ENCODE assay signal across 9 mouse cellular contexts in genomic region chr5:112493492-112493891, GRCm38 (mm10). TPM values are rescaled to one million over a fixed set of nuclear protein-coding genes. Genes with fewer than 3 reads are reported as not detected.
DNase-seq lines count a peak whose midpoint lies in the region; ATAC-seq and TF ChIP-seq lines count a peak whose summit lies in the region.
"Had no signal": no experiment of that assay in that cellular context is flagged by ENCODE, and none has a peak within 500 bp of the region (broad histone marks: within the 10 kb centered on the region; RNA-seq: fewer than 3 reads in every experiment).

No protein-coding gene starts in this region.

- WGBS in lung, embryonic 16.5 days, result 28% methylated on average over 11 of the region's 11 CpGs
- WGBS in lung, adult 2 months, result 34% methylated on average over 11 of the region's 11 CpGs
- WGBS in embryonic facial prominence, embryonic 14.5 days, result 37% methylated on average over 11 of the region's 11 CpGs
- 31% methylated on average over 11 of the region's 11 CpGs for WGBS in hindbrain, embryonic 15.5 days
- WGBS in limb, embryonic 11.5 days, result 39% methylated on average over 11 of the region's 11 CpGs

- H3K27ac ChIP-seq in lung, embryonic 16.5 days (ENCODE audit: low read length), result no peak overlapping the region
- no peak overlapping the region for H3K27ac ChIP-seq in embryonic facial prominence, embryonic 14.5 days (replicated peaks; ENCODE audit: low read depth, low read length)
- peak overlapping the region; percentile 65 for H3K27ac ChIP-seq in hindbrain, embryonic 15.5 days (replicated peaks)
- no peak overlapping the region for H3K27ac ChIP-seq in limb, embryonic 11.5 days (replicated peaks; ENCODE audit: low read depth, low read length)
- H3K27ac ChIP-seq: limb, embryonic 15.5 days had no signal

- H3K4me3 ChIP-seq in lung, embryonic 16.5 days (ENCODE audit: low read length), result no peak overlapping the region
- H3K4me3 ChIP-seq in lung, adult 2 months (replicated peaks; ENCODE audit: extremely low read depth, low read depth, low read length), result no peak overlapping the region
- H3K4me3 ChIP-seq in embryonic facial prominence, embryonic 14.5 days (ENCODE audit: low read depth, low read length), result no peak overlapping the region
- no peak overlapping the region for H3K4me3 ChIP-seq in hindbrain, embryonic 15.5 days
- no peak overlapping the region for H3K4me3 ChIP-seq in limb, embryonic 11.5 days (ENCODE audit: low read depth, low read length)
- H3K4me3 ChIP-seq: limb, embryonic 15.5 days had no signal

- no peak overlapping the region for H3K4me2 ChIP-seq in lung, embryonic 16.5 days (ENCODE audit: low read depth, low read length)
- H3K4me2 ChIP-seq in embryonic facial prominence, embryonic 14.5 days (ENCODE audit: low read depth, low read length), result no peak overlapping the region
- peak overlapping the region; percentile 27 for H3K4me2 ChIP-seq in hindbrain, embryonic 15.5 days
- H3K4me2 ChIP-seq in limb, embryonic 11.5 days (ENCODE audit: low read depth, severe bottlenecking), result no peak overlapping the region
- H3K4me2 ChIP-seq: limb, embryonic 15.5 days had no signal

- no peaks in the 10 kb centered on the region for H3K27me3 ChIP-seq in lung, embryonic 16.5 days (ENCODE audit: control insufficient read depth, insufficient read depth, low read depth, low read length)
- H3K27me3 ChIP-seq in embryonic facial prominence, embryonic 14.5 days (replicated peaks; ENCODE audit: control insufficient read depth, insufficient read depth, low read length), result no peaks in the 10 kb centered on the region
- H3K27me3 ChIP-seq in hindbrain, embryonic 15.5 days, result no peaks in the 10 kb centered on the region
- H3K27me3 ChIP-seq in limb, embryonic 11.5 days (ENCODE audit: control insufficient read depth, insufficient read depth, low read length), result no peaks in the 10 kb centered on the region

- H3K9ac ChIP-seq in lung, embryonic 16.5 days (ENCODE audit: low read length), result no peak overlapping the region
- H3K9ac ChIP-seq in embryonic facial prominence, embryonic 14.5 days (ENCODE audit: low read depth, low read length), result no peak overlapping the region
- no peak overlapping the region for H3K9ac ChIP-seq in hindbrain, embryonic 15.5 days
- no peak overlapping the region for H3K9ac ChIP-seq in limb, embryonic 11.5 days (ENCODE audit: low read length)
- H3K9ac ChIP-seq: limb, embryonic 15.5 days had no signal

- no peaks in the 10 kb centered on the region for H3K36me3 ChIP-seq in lung, embryonic 16.5 days (ENCODE audit: control insufficient read depth, insufficient read depth, low read length)
- no peaks in the 10 kb centered on the region for H3K36me3 ChIP-seq in embryonic facial prominence, embryonic 14.5 days (ENCODE audit: control insufficient read depth, insufficient read depth, low read length)
- no peaks in the 10 kb centered on the region for H3K36me3 ChIP-seq in hindbrain, embryonic 15.5 days
- no peaks in the 10 kb centered on the region for H3K36me3 ChIP-seq in limb, embryonic 11.5 days (ENCODE audit: control insufficient read depth, insufficient read depth, low read length)
- H3K36me3 ChIP-seq: limb, embryonic 15.5 days had no signal

- H3K9me3 ChIP-seq in lung, embryonic 16.5 days (ENCODE audit: control insufficient read depth, low read length), result no peaks in the 10 kb centered on the region
- H3K9me3 ChIP-seq in embryonic facial prominence, embryonic 14.5 days (ENCODE audit: control insufficient read depth, low read length), result no peaks in the 10 kb centered on the region
- no peaks in the 10 kb centered on the region for H3K9me3 ChIP-seq in hindbrain, embryonic 15.5 days
- H3K9me3 ChIP-seq in limb, embryonic 11.5 days (ENCODE audit: control insufficient read depth, low read length), result no peaks in the 10 kb centered on the region
- H3K9me3 ChIP-seq: limb, embryonic 15.5 days had no signal

- no peak for TF ChIP-seq POLR2A in lung, adult 2 months (IDR thresholded peaks at IDR 0.05; ENCODE audit: borderline replicate concordance, extremely low read depth, low read depth, low read length)

- TF ChIP-seq CTCF in lung, adult 2 months (IDR thresholded peaks at IDR 0.05; ENCODE audit: insufficient read depth, low read length), result no peak

- ATAC-seq in lung, embryonic 16.5 days (ENCODE audit: low read depth), result peak; percentile 72
- peak; percentile 47; the same call in 1 of the 2 replicates for ATAC-seq in embryonic facial prominence, embryonic 14.5 days (ENCODE audit: low read depth)
- ATAC-seq in hindbrain, embryonic 15.5 days (ENCODE audit: low FRiP score, low read depth), result no peak
- no peak for ATAC-seq in limb, embryonic 11.5 days (ENCODE audit: insufficient number of reproducible peaks, low FRiP score, low TSS enrichment, low read depth)

- no peak for DNase-seq in lung, adult 2 months
- peak; percentile 68 for DNase-seq in embryonic facial prominence, embryonic 14.5 days (ENCODE audit: low spot score)
- DNase-seq in limb, embryonic 11.5 days (ENCODE audit: low spot score), result peak; percentile 75
- DNase-seq in right cerebral cortex, adult 2 months (ENCODE audit: low spot score in 2 of 2), result peak; percentile 66 to 70
- DNase-seq in B cell, adult 2 months, result no peak
- DNase-seq in urinary bladder, postnatal 25 days (ENCODE audit: low spot score), result no peak

- H3K4me1 ChIP-seq in lung, embryonic 16.5 days (replicated peaks; ENCODE audit: control insufficient read depth, insufficient read depth, low read length), result 0 out of 2 replicates have a peak, but pooled peaks cover 2% of the 10 kb centered on the region
- H3K4me1 ChIP-seq in lung, adult 2 months (ENCODE audit: control insufficient read depth, insufficient read depth, low read length), result no peaks in the 10 kb centered on the region
- H3K4me1 ChIP-seq in embryonic facial prominence, embryonic 14.5 days (ENCODE audit: control insufficient read depth, insufficient read depth, low read length), result no peaks in the 10 kb centered on the region
- peaks cover 25% of the 10 kb centered on the region for H3K4me1 ChIP-seq in hindbrain, embryonic 15.5 days (replicated peaks)
- H3K4me1 ChIP-seq in limb, embryonic 11.5 days (ENCODE audit: control insufficient read depth, insufficient read depth, low read length), result no peaks in the 10 kb centered on the region
- H3K4me1 ChIP-seq: limb, embryonic 15.5 days had no signal

RNA-seq across cellular contexts. Expression of gene Gm6588, which starts 44.3 kb away (rescaled TPM):
- not detected in 2 replicates for polyA plus RNA-seq in lung, embryonic 16.5 days (2015; fragmentation: Nextera tagmentation; extraction: Ambion mirVana)
- not detected in 2 replicates for polyA plus RNA-seq in lung, adult 2 months (2012; rRNA removed)
- polyA plus RNA-seq in embryonic facial prominence, embryonic 14.5 days (2014; fragmentation: Nextera tagmentation; extraction: Ambion mirVana), result not detected in 2 replicates
- 0.63 and 1.0 TPM in 2 replicates for polyA plus RNA-seq in hindbrain, embryonic 15.5 days (2015; fragmentation: Nextera tagmentation; extraction: Ambion mirVana)
- not detected in 2 replicates for polyA plus RNA-seq in limb, embryonic 11.5 days (2014; fragmentation: Nextera tagmentation; extraction: Ambion mirVana)

Comparison
In these comparisons a context has a peak if more than half of its experiments do, and no peak if none do; other contexts are left out.
1. ATAC-seq: peak in lung, embryonic 16.5 days (single experiment) and embryonic facial prominence, embryonic 14.5 days (single experiment); none in hindbrain, embryonic 15.5 days (single experiment) and limb, embryonic 11.5 days (single experiment).
2. DNase-seq: peak in embryonic facial prominence, embryonic 14.5 days (single experiment), limb, embryonic 11.5 days (single experiment) and right cerebral cortex, adult 2 months (2 of 2); none in lung, adult 2 months (single experiment), B cell, adult 2 months (0 of 2) and urinary bladder, postnatal 25 days (single experiment).